Mouse (Mus musculus) liver, postnatal 0 days (tissue): ENCODE measurements around the gene Gsx2. TPM values are rescaled to one million over a fixed set of nuclear protein-coding genes. Genes with fewer than 3 reads are reported as not detected.

Source experiments
- ATAC-seq: fragments of 200-750 bp; cut with Nextera tagmentation; 2 replicates; pipeline ENCODE4 v1.8.0; 2017; ENCODE audit warnings: mild to moderate bottlenecking, moderate library complexity
- DNase-seq: peaks from one replicate; pipeline ENCODE4 v3.0.0-alpha.2; 2016
- H3K27ac ChIP-seq: fragments of 300-500 bp; sonication (generic); 2 replicates; pipeline ENCODE4 v1.5.1; 2014; ENCODE audit warnings: antibody characterized with exemption, moderate library complexity, mild to moderate bottlenecking, low read depth
- H3K27me3 ChIP-seq: fragments of 300-500 bp; sonication (generic); 2 replicates; pipeline ENCODE4 v1.6.1; 2014; ENCODE audit warnings: low read length, control low read depth, mixed read lengths; ENCODE audit not compliant: insufficient read depth
- H3K36me3 ChIP-seq: fragments of 300-500 bp; sonication (generic); replicated peaks from 2 replicates; pipeline ENCODE4 v1.6.1; 2014; ENCODE audit warnings: mild to moderate bottlenecking, control low read depth, low read length, moderate library complexity, mixed read lengths; ENCODE audit not compliant: insufficient read depth
- H3K4me1 ChIP-seq: fragments of 300-500 bp; sonication (generic); 2 replicates; pipeline ENCODE4 v1.6.1; 2014; ENCODE audit warnings: antibody characterized with exemption, mild to moderate bottlenecking, control low read depth; ENCODE audit not compliant: insufficient read depth
- H3K4me2 ChIP-seq: fragments of 300-500 bp; sonication (generic); 2 replicates; pipeline ENCODE4 v1.6.1; 2014; ENCODE audit warnings: low read depth, mild to moderate bottlenecking, low read length, moderate library complexity, mixed read lengths
- H3K4me3 ChIP-seq: fragments of 300-500 bp; sonication (generic); 2 replicates; pipeline ENCODE4 v1.5.1; 2014; ENCODE audit warnings: low read depth, low read length
- H3K9ac ChIP-seq: fragments of 300-500 bp; sonication (generic); replicated peaks from 2 replicates; pipeline ENCODE4 v1.6.1; 2014; ENCODE audit warnings: mild to moderate bottlenecking, moderate library complexity
- H3K9me3 ChIP-seq: fragments of 300-500 bp; sonication (generic); 2 replicates; pipeline ENCODE4 v1.6.1; 2016; ENCODE audit warnings: mild to moderate bottlenecking, control low read depth, low read length, mixed read lengths
- CTCF ChIP-seq: sonication (generic); IDR thresholded peaks from 2 replicates; pipeline ENCODE4 v1.5.1; 2016; ENCODE audit warnings: antibody characterized with exemption, low read depth
- EP300 ChIP-seq: IDR thresholded peaks from 2 replicates; pipeline ENCODE4 v1.6.1; 2016; ENCODE audit warnings: antibody characterized with exemption, low read depth, mild to moderate bottlenecking
- WGBS: fragments of 180-500 bp; shearing (Covaris S2); extraction: QIAGEN DNeasy Blood & Tissue Kit; methylation state at CpG from one replicate; pipeline ENCODE4 v1.1.7; 2014; ENCODE audit not compliant: insufficient replicate concordance; 5-methylcytosine and 5-hydroxymethylcytosine counted together
- polyA plus RNA-seq: library from polyadenylated mRNA; unstranded; fragments of >200 nt; fragmentation: Nextera tagmentation; extraction: Ambion mirVana; gene quantifications from 2 replicates; pipeline ENCODE4 v1.2.1, GENCODE M21; 2015

Gene Gsx2
- not detected in 2 replicates for polyA plus RNA-seq

GRCm38 (mm10) chr5:75075383-75075941, at the start of gene Gsx2:
Gene Gsx2 (plus strand): TSS chr5:75075601.
- Histone ChIP-seq H3K4me2 (no peak within 1 kb of the TSS), H3K27ac (no peak within 1 kb of the TSS), H3K4me1 (peaks cover 4% of the 10 kb centered on the region; the same call in 1 of the 2 replicates), H3K36me3 (no peaks in the 10 kb centered on the region), H3K9ac (no peak within 1 kb of the TSS), H3K9me3 (no peaks in the 10 kb centered on the region), H3K27me3 (peaks cover 99% of the 10 kb centered on the region), H3K4me3 (0 out of 2 replicates have a peak within 1 kb of the TSS, but pooled peaks have one; percentile 6)
- DNase-seq (no peak), ATAC-seq (no peak)
- no peak for TF ChIP-seq CTCF
- TF ChIP-seq EP300 = no peak
- under 1% methylated on average over 34 of the region's 41 CpGs for WGBS

DNA sequence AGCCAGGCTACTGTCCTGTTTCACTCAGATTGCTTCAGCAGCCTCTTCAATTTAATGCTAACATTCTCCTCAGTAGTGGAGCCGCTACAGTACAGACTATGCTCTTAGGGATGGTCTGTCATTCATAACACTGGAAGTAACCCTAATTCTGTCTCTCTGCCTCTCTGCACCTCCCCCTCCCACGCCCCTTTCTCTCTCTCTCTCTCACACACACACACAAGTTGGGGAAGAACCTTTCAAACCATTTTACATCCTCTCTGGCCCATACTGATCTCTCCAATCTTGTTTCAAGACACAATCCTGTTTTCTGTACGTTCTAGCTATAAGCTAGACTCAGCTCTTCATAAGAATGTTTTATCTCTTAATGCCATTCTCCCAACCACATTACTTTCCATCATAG, 39.9 kb upstream of the Gsx2 start:
- Histone ChIP-seq H3K4me3 (no peak overlapping the region), H3K4me2 (no peak overlapping the region), H3K27ac (no peak overlapping the region), H3K36me3 (peaks cover 7% of the 10 kb centered on the region), H3K4me1 (0 out of 2 replicates have a peak, but pooled peaks cover 4% of the 10 kb centered on the region), H3K27me3 (no peaks in the 10 kb centered on the region), H3K9ac (no peak overlapping the region), H3K9me3 (no peaks in the 10 kb centered on the region)
- DNase-seq = no peak
- ATAC-seq = no peak
- 85% methylated on average over 3 of the region's 3 CpGs for WGBS
- TF ChIP-seq CTCF = no peak
- no peak for TF ChIP-seq EP300

DNA sequence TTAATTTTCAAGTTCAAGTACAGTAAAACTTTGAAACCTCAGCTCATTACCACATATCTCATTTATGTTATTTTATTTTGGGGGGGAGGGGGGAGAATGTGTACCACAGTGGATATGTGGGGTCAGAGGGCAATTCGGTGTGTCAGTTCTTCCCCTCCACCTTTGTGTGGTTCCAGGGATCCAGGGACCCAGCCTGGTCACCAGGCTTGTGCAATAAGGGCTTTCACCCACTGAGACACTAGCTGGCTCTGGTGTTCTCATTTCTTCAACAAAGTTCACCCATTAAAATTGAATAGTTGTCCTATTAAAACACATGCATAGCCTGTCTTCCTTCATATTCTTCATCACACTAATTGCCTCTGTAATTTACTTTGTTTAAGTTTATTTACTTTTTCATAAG, 36.1 kb upstream of the Gsx2 start:
- peak; percentile 22 for DNase-seq
- 0 out of 2 replicates have a peak overlapping the region, but pooled peaks have one; percentile 39 for H3K27ac ChIP-seq
- H3K4me1 ChIP-seq = peaks cover 14% of the 10 kb centered on the region
- no peak for TF ChIP-seq EP300
- no peak for TF ChIP-seq CTCF
- no peak overlapping the region for H3K4me2 ChIP-seq
- ATAC-seq = peak; percentile 37; the same call in 1 of the 2 replicates
- H3K4me3 ChIP-seq = no peak overlapping the region
- H3K36me3 ChIP-seq = no peaks in the 10 kb centered on the region; the same call in 1 of the 2 replicates
- no peaks in the 10 kb centered on the region for H3K9me3 ChIP-seq
- H3K27me3 ChIP-seq = no peaks in the 10 kb centered on the region
- no peak overlapping the region for H3K9ac ChIP-seq
- 56% methylated on average over 1 of the region's 1 CpGs for WGBS

DNA sequence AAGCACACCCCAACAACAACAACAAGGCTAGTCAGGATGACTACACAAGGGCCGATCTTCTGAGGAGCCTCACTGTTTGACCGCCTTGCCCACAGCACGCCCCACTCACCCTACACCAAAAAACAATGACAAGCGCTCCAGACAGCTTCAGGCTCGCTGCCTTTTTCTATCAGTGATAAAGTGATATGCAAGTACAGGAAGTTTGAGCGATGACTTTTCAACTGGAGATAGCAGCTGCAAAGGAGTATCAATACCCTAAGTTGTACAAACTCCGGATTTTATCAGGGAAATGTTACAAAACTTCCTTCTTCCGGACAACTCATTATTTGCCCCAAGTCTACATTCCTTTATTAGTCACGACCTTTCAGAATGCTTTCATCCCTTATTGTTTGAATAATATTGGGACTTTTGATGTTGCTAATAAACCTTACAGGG, 32.4 kb upstream of the Gsx2 start:
- Histone ChIP-seq H3K4me2 (peak overlapping the region; percentile 74), H3K27me3 (no peaks in the 10 kb centered on the region), H3K27ac (peak overlapping the region; percentile 97), H3K4me1 (peaks cover 18% of the 10 kb centered on the region), H3K9me3 (no peaks in the 10 kb centered on the region), H3K9ac (peak overlapping the region; percentile 96), H3K36me3 (no peaks in the 10 kb centered on the region; the same call in 1 of the 2 replicates), H3K4me3 (peak overlapping the region; percentile 94)
- DNase-seq (peak; percentile 20), ATAC-seq (no peak)
- 9% methylated on average over 9 of the region's 9 CpGs for WGBS
- no peak for TF ChIP-seq CTCF
- TF ChIP-seq EP300 = no peak

GRCm38 (mm10) chr5:75043621-75044301, 31.6 kb upstream of the Gsx2 start:
- H3K4me1 ChIP-seq = peaks cover 18% of the 10 kb centered on the region
- peak overlapping the region; percentile 96 for H3K9ac ChIP-seq
- under 1% methylated on average over 33 of the region's 36 CpGs for WGBS
- no peaks in the 10 kb centered on the region; the same call in 1 of the 2 replicates for H3K36me3 ChIP-seq
- H3K27me3 ChIP-seq = no peaks in the 10 kb centered on the region
- no peak for TF ChIP-seq EP300
- no peak for TF ChIP-seq CTCF
- peak overlapping the region; percentile 74 for H3K4me2 ChIP-seq
- H3K9me3 ChIP-seq = no peaks in the 10 kb centered on the region
- H3K27ac ChIP-seq = peak overlapping the region; percentile 97
- H3K4me3 ChIP-seq = peak overlapping the region; percentile 94
- ATAC-seq (peak; percentile 32), DNase-seq (no peak)

DNA sequence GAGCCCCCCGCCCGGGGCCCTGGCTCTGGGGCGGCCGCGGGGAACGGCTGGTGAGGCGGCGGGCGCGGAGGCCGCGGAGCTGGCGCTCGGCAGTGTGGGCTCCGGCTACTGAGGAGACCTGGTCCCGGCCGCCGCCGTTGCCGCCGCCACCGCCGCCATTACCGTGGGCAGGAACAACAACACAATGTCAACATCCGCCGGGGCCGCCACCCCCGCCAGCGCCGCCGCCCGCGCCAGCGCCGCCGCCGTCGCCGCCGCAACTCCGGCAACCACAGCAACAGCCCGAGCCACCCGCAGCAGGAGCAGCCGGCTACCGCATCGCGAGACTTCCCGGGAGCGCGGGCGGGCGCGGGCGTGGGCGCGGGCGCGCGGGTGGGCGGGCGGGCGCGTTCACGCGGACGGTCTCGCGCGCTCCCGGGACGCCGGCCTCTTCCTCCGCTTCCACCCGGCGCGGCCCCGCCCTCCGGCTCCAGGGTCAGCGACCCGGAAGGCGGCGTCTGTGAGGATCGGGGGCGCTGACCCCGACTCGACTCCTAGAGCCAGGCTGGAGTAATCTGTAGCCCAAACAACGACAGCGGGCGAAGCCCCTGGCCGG, 31.0 kb upstream of the Gsx2 start, which contains the start of gene Chic2:
Gene Chic2, minus strand, starts transcription at position 465 of the 595 bp plus-strand sequence.
- H3K27ac ChIP-seq = peak within 1 kb of the TSS; percentile 97
- no peaks in the 10 kb centered on the region for H3K27me3 ChIP-seq
- TF ChIP-seq EP300 (no peak), CTCF (no peak)
- peak within 1 kb of the TSS; percentile 74 for H3K4me2 ChIP-seq
- H3K9me3 ChIP-seq = no peaks in the 10 kb centered on the region
- H3K4me1 ChIP-seq = peaks cover 18% of the 10 kb centered on the region
- ATAC-seq (peak; percentile 90), DNase-seq (peak; percentile 91)
- H3K9ac ChIP-seq = peak within 1 kb of the TSS; percentile 96
- peak within 1 kb of the TSS; percentile 94 for H3K4me3 ChIP-seq
- under 1% methylated on average over 52 of the region's 90 CpGs for WGBS
- no peaks in the 10 kb centered on the region; the same call in 1 of the 2 replicates for H3K36me3 ChIP-seq
